Mouse (Mus musculus): ENCODE measurements around the gene Fam193b. TPM values are rescaled to one million over a fixed set of nuclear protein-coding genes. Genes with fewer than 3 reads are reported as not detected.
A peak's percentile ranks its signal among the peaks of the same experiment; 100 is the strongest.

Fam193b gene
- polyA plus RNA-seq, 1 experiment from 2014 or later: 70.7 TPM

DNA sequence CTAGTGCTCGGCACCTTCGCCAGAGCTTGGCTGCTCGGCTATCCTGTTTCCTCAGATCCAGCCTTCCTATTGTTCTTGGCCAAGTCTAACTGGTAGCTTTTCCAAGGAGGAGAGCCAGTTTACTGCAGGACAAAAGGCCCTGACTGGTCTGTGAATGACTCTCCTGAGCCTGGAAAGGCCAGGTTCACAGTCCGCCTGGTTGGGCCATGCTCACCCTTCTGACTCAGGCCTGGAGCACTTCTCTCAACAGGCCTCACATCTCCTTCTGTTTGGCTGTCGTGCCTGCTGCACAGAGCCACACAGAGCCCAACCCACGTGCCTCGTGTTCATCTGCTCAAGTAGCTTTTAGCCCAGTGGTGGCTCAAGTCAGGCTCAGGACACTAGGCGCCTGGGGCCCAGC, 48.2 kb downstream of the Fam193b start:
- ATAC-seq (ENCODE audit: low FRiP score, low read depth): no peak
- Histone ChIP-seq H3K4me1 (no peaks in the 10 kb centered on the region), H3K4me3 (no peak overlapping the region), H3K9ac (no peak overlapping the region), H3K27me3 (replicated peaks) (no peaks in the 10 kb centered on the region), H3K36me3 (no peaks in the 10 kb centered on the region), H3K9me3 (0 out of 2 replicates have a peak, but pooled peaks cover 2% of the 10 kb centered on the region), H3K4me2 (replicated peaks) (no peak overlapping the region), H3K27ac (no peak overlapping the region)
- WGBS: 61% methylated on average over 8 of the region's 8 CpGs

DNA sequence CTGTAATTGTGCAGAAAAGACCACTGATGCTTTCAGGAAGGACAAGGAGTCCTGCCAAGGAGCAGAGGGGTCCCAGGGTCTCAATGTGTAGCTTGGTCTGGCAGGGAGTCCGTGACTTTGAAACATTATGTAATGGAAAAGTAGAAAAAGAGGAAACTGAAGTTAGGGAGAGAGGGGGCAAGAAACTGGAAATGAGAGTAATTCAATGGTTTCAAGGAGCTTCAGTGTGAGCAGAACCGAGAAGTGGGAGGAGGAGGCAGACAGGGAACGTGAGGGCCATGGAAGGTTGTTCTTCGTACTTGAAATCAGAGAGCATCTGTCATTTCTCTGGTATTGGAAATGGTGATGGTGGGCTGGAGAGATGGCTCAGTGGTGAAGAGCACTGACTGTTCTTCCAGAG, 51.3 kb downstream of the Fam193b start:
- H3K9ac ChIP-seq: no peak overlapping the region
- 84% methylated on average over 4 of the region's 4 CpGs for WGBS
- no peak overlapping the region for H3K4me3 ChIP-seq
- H3K9me3 ChIP-seq: 0 out of 2 replicates have a peak, but pooled peaks cover 2% of the 10 kb centered on the region
- no peaks in the 10 kb centered on the region for H3K36me3 ChIP-seq
- no peak overlapping the region for H3K4me2 ChIP-seq (replicated peaks)
- H3K27ac ChIP-seq: no peak overlapping the region
- H3K27me3 ChIP-seq (replicated peaks): no peaks in the 10 kb centered on the region
- no peaks in the 10 kb centered on the region for H3K4me1 ChIP-seq
- no peak for ATAC-seq (ENCODE audit: low FRiP score, low read depth)

DNA sequence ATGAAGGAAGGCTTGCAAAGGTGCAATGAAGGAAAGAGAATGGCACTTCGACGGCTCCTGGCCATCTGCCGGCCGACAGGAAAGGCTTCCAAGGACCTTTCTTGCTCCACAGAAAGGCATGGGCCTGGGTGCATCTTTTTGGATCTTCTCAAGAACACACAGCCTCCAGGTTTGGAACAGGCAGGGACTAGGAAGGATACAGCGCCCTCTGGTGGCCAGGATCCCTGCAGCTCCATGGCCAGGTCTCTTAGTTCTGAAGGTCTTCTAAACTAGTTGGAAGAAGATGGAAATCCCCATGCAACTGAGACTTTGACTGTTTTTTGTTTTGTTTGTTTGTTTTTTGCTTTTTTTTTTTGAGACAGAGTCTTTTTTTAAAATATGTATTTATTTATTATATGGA, 54.0 kb downstream of the Fam193b start:
- no peak for ATAC-seq (ENCODE audit: low FRiP score, low read depth)
- no peak overlapping the region for H3K27ac ChIP-seq
- WGBS: 10% methylated on average over 5 of the region's 5 CpGs

DNA sequence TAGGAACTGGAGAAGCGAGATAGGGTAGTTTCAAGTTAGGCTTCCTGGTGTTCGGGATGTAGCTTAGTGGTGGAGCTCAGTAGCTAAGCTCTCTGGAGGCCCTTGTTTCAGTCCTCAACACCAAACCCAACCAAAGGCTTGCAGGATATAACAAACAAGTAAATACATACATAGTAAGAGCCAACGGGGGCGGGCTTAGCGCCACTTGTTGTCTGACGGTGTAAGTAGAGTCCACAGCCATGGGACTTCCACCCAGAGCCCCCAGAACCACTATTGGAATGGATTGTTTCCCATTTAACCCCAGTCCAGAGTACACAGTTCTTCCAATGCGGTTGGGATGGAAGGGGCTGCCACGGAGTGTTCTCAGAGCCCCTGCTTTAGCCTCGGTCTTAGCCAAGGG, 57.1 kb downstream of the Fam193b start:
- no peak overlapping the region for H3K27ac ChIP-seq
- ATAC-seq (ENCODE audit: low FRiP score, low read depth): no peak
- no peak overlapping the region for H3K9ac ChIP-seq
- H3K4me1 ChIP-seq: peaks cover 27% of the 10 kb centered on the region
- H3K9me3 ChIP-seq: no peaks in the 10 kb centered on the region
- 36% methylated on average over 9 of the region's 9 CpGs for WGBS
- H3K4me3 ChIP-seq: no peak overlapping the region
- peak overlapping the region; percentile 84 for H3K4me2 ChIP-seq (replicated peaks)
- no peaks in the 10 kb centered on the region for H3K27me3 ChIP-seq (replicated peaks)
- peaks cover 4% of the 10 kb centered on the region for H3K36me3 ChIP-seq

More for the DNA sequence above, 54.0 kb downstream of the Fam193b start:
- no peaks in the 10 kb centered on the region for H3K27me3 ChIP-seq (replicated peaks)
- H3K36me3 ChIP-seq: no peaks in the 10 kb centered on the region
- no peak overlapping the region for H3K4me2 ChIP-seq (replicated peaks)
- H3K9ac ChIP-seq: no peak overlapping the region
- 0 out of 2 replicates have a peak, but pooled peaks cover 2% of the 10 kb centered on the region for H3K9me3 ChIP-seq
- peaks cover 8% of the 10 kb centered on the region for H3K4me1 ChIP-seq
- H3K4me3 ChIP-seq: no peak overlapping the region

GRCm38 (mm10) chr13:55513111-55513748, 57.7 kb downstream of the Fam193b start, which contains the start of gene Pdlim7:
TSS of gene Pdlim7 (minus strand) at chr13:55513676.
- ATAC-seq (ENCODE audit: low FRiP score, low read depth): peak; percentile 67
- H3K9ac ChIP-seq: peak within 1 kb of the TSS; percentile 87
- H3K4me2 ChIP-seq (replicated peaks): peak within 1 kb of the TSS; percentile 84
- no peaks in the 10 kb centered on the region for H3K9me3 ChIP-seq
- H3K27me3 ChIP-seq (replicated peaks): no peaks in the 10 kb centered on the region
- under 1% methylated on average over 55 of the region's 55 CpGs for WGBS
- peak within 1 kb of the TSS; percentile 86 for H3K4me3 ChIP-seq
- peaks cover 27% of the 10 kb centered on the region for H3K4me1 ChIP-seq
- H3K27ac ChIP-seq: no peak within 1 kb of the TSS
- peaks cover 10% of the 10 kb centered on the region for H3K36me3 ChIP-seq

GRCm38 (mm10) chr13:55512379-55513031, 58.4 kb downstream of the Fam193b start:
- Histone ChIP-seq H3K27ac (no peak overlapping the region), H3K36me3 (peaks cover 17% of the 10 kb centered on the region), H3K27me3 (replicated peaks) (no peaks in the 10 kb centered on the region), H3K4me3 (peak overlapping the region; percentile 86), H3K4me2 (replicated peaks) (peak overlapping the region; percentile 84), H3K4me1 (peaks cover 27% of the 10 kb centered on the region), H3K9ac (peak overlapping the region; percentile 87), H3K9me3 (no peaks in the 10 kb centered on the region)
- peak; percentile 63 for ATAC-seq (ENCODE audit: low FRiP score, low read depth)
- 3% methylated on average over 25 of the region's 25 CpGs for WGBS

DNA sequence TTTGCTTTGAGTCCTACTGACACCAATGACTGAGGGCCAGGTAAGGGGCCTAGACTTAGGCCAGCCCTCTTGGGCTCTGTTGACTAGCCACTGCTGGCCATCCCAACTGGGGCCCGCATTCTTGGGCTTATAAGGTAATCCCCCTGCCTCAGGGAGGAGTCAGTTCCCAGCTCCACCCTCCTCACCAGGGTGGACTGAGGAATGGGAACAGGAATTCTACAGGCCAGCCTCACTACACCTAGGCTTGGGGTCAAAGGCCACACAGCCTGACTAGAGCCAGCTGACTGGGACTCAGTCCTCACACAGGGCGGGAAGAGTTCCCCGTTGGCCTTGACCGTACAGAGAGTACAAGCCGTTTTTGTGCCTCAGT, 59.4 kb downstream of the Fam193b start:
- H3K4me1 ChIP-seq: peaks cover 27% of the 10 kb centered on the region
- no peak overlapping the region for H3K27ac ChIP-seq
- H3K36me3 ChIP-seq: peaks cover 28% of the 10 kb centered on the region
- no peaks in the 10 kb centered on the region for H3K27me3 ChIP-seq (replicated peaks)
- WGBS: 44% methylated on average over 5 of the region's 5 CpGs
- no peaks in the 10 kb centered on the region for H3K9me3 ChIP-seq
- ATAC-seq (ENCODE audit: low FRiP score, low read depth): no peak
- H3K4me3 ChIP-seq: no peak overlapping the region; the same call in 1 of the 2 replicates
- H3K9ac ChIP-seq: no peak overlapping the region
- H3K4me2 ChIP-seq (replicated peaks): peak overlapping the region; percentile 84

- ATAC-seq (ENCODE audit: low FRiP score, low read depth): peak; percentile 14; the same call in 1 of the 2 replicates
- WGBS: 17% methylated on average over 6 of the region's 6 CpGs
- peak overlapping the region; percentile 13; the same call in 1 of the 2 replicates for H3K9ac ChIP-seq
Observed at GRCm38 (mm10) chr13:55510668-55511491, 60.0 kb downstream of the Fam193b start.

DNA sequence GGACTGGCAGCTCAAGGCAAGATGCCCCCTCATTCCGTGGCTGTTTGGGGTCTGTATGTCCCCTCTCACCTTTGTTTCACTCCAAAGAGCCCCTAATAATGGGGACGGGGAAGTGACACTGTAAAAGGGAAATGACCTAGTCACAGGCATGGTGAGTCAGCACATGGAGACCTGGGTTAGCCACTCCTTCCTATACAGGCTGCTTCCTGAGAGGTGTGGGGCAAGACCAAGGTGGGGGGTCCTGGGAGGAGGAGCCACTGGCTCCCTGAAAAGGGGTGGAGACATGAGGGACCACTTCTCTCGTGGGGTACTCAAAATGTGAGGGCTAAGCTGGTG, 60.6 kb downstream of the Fam193b start:
- Histone ChIP-seq H3K9ac (0 out of 2 replicates have a peak overlapping the region, but pooled peaks have one; percentile 13), H3K4me1 (peaks cover 27% of the 10 kb centered on the region), H3K27ac (peak overlapping the region; percentile 20; the same call in 1 of the 2 replicates), H3K4me2 (replicated peaks) (peak overlapping the region; percentile 84), H3K9me3 (no peaks in the 10 kb centered on the region), H3K27me3 (replicated peaks) (no peaks in the 10 kb centered on the region), H3K36me3 (peaks cover 39% of the 10 kb centered on the region), H3K4me3 (no peak overlapping the region)
- no peak for ATAC-seq (ENCODE audit: low FRiP score, low read depth)
- 19% methylated on average over 3 of the region's 3 CpGs for WGBS

More at GRCm38 (mm10) chr13:55510668-55511491, 60.0 kb downstream of the Fam193b start:
- Histone ChIP-seq H3K27ac (peak overlapping the region; percentile 20; the same call in 1 of the 2 replicates), H3K4me3 (no peak overlapping the region), H3K36me3 (peaks cover 34% of the 10 kb centered on the region), H3K9me3 (no peaks in the 10 kb centered on the region), H3K27me3 (replicated peaks) (no peaks in the 10 kb centered on the region), H3K4me2 (replicated peaks) (peak overlapping the region; percentile 84), H3K4me1 (peaks cover 27% of the 10 kb centered on the region)

GRCm38 (mm10) chr13:55508531-55508930, 62.4 kb downstream of the Fam193b start:
- no peak overlapping the region for H3K9ac ChIP-seq
- no peak for ATAC-seq (ENCODE audit: low FRiP score, low read depth)
- H3K27me3 ChIP-seq (replicated peaks): no peaks in the 10 kb centered on the region
- no peaks in the 10 kb centered on the region for H3K9me3 ChIP-seq
- H3K4me3 ChIP-seq: no peak overlapping the region
- H3K4me1 ChIP-seq: peaks cover 27% of the 10 kb centered on the region
- 94% methylated on average over 10 of the region's 10 CpGs for WGBS
- H3K27ac ChIP-seq: no peak overlapping the region
- H3K36me3 ChIP-seq: peaks cover 55% of the 10 kb centered on the region
- no peak overlapping the region for H3K4me2 ChIP-seq (replicated peaks)

- Histone ChIP-seq H3K4me1 (peaks cover 27% of the 10 kb centered on the region), H3K9ac (no peak overlapping the region), H3K27ac (no peak overlapping the region), H3K4me2 (replicated peaks) (0 out of 2 replicates have a peak overlapping the region, but pooled peaks have one; percentile 0), H3K36me3 (peaks cover 61% of the 10 kb centered on the region), H3K9me3 (no peaks in the 10 kb centered on the region), H3K27me3 (replicated peaks) (no peaks in the 10 kb centered on the region), H3K4me3 (no peak overlapping the region)
- 56% methylated on average over 11 of the region's 11 CpGs for WGBS
- ATAC-seq (ENCODE audit: low FRiP score, low read depth): no peak
Observed at GRCm38 (mm10) chr13:55507877-55508276, 63.0 kb downstream of the Fam193b start.

DNA sequence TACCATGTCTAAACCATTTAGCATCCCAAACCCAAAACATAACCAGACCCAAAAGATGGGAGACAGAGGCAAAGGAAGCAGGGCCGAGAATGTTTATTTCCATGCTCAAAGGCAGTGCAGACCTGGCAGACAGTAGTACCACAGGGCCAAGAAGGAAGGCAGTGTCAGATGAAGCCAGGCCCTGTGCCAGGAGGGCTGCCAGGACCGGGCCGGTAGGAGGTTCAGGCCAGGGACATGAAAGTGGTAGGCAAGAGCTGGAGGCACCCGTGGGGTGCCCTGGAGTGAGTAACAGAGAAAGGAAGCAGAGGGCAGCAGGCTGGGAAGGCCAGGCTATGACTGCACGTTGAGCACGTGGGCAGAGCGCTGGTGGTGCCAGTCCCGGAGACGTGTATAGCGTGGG, 64.2 kb downstream of the Fam193b start:
- H3K4me2 ChIP-seq (replicated peaks): no peak overlapping the region
- H3K36me3 ChIP-seq: peaks cover 64% of the 10 kb centered on the region
- no peak overlapping the region for H3K9ac ChIP-seq
- H3K27me3 ChIP-seq (replicated peaks): no peaks in the 10 kb centered on the region
- ATAC-seq (ENCODE audit: low FRiP score, low read depth): no peak
- 94% methylated on average over 10 of the region's 10 CpGs for WGBS
- H3K4me1 ChIP-seq: peaks cover 16% of the 10 kb centered on the region
- no peaks in the 10 kb centered on the region for H3K9me3 ChIP-seq
- H3K27ac ChIP-seq: no peak overlapping the region
- no peak overlapping the region for H3K4me3 ChIP-seq

All from neural tube, embryonic 12.5 days (tissue).